Mouse (Mus musculus): ENCODE results near the gene Serpinf2. TPM values are rescaled to one million over a fixed set of nuclear protein-coding genes. Genes with fewer than 3 reads are reported as not detected.

Serpinf2 gene
- polyA plus RNA-seq, 1 experiment: 126 TPM

GRCm38 (mm10) chr11:75406104-75406503 is 33.3 kb downstream of the Serpinf2 start:
- 55% methylated on average over 4 of the region's 4 CpGs for WGBS
- Histone ChIP-seq H3K4me3 (ENCODE audit: insufficient read depth, low read depth, low read length) (no peak overlapping the region), H3K4me1 (ENCODE audit: control insufficient read depth, insufficient read depth, low read length) (peaks cover 21% of the 10 kb centered on the region), H3K27ac (ENCODE audit: insufficient read depth, low read depth, low read length) (no peak overlapping the region), H3K27me3 (replicated peaks; ENCODE audit: control insufficient read depth, insufficient read depth, low read length) (no peaks in the 10 kb centered on the region), H3K36me3 (ENCODE audit: control insufficient read depth, insufficient read depth, low read length) (no peaks in the 10 kb centered on the region)
- TF ChIP-seq CTCF (conservative IDR thresholded peaks at IDR 0.05; ENCODE audit: insufficient read depth, insufficient read length, low read depth, low read length): no peak
- no peak for TF ChIP-seq POLR2A (IDR thresholded peaks at IDR 0.05; ENCODE audit: low read depth, low read length)
- DNase-seq: no peak

- Histone ChIP-seq H3K27ac (ENCODE audit: insufficient read depth, low read depth, low read length) (no peak overlapping the region), H3K4me1 (ENCODE audit: control insufficient read depth, insufficient read depth, low read length) (peaks cover 13% of the 10 kb centered on the region), H3K36me3 (ENCODE audit: control insufficient read depth, insufficient read depth, low read length) (no peaks in the 10 kb centered on the region), H3K27me3 (replicated peaks; ENCODE audit: control insufficient read depth, insufficient read depth, low read length) (no peaks in the 10 kb centered on the region), H3K4me3 (ENCODE audit: insufficient read depth, low read depth, low read length) (no peak overlapping the region)
- DNase-seq: no peak
- WGBS: 97% methylated on average over 6 of the region's 6 CpGs
- no peak for TF ChIP-seq CTCF (conservative IDR thresholded peaks at IDR 0.05; ENCODE audit: insufficient read depth, insufficient read length, low read depth, low read length)
- TF ChIP-seq POLR2A (IDR thresholded peaks at IDR 0.05; ENCODE audit: low read depth, low read length): no peak
Measured at GRCm38 (mm10) chr11:75404801-75405200, 34.6 kb downstream of the Serpinf2 start.

- H3K27ac ChIP-seq (ENCODE audit: insufficient read depth, low read depth, low read length): peak overlapping the region; percentile 64
- H3K4me3 ChIP-seq (ENCODE audit: insufficient read depth, low read depth, low read length): no peak overlapping the region
- 64% methylated on average over 6 of the region's 6 CpGs for WGBS
- no peak for DNase-seq
- H3K36me3 ChIP-seq (ENCODE audit: control insufficient read depth, insufficient read depth, low read length): no peaks in the 10 kb centered on the region
- H3K27me3 ChIP-seq (replicated peaks; ENCODE audit: control insufficient read depth, insufficient read depth, low read length): no peaks in the 10 kb centered on the region
- peaks cover 9% of the 10 kb centered on the region for H3K4me1 ChIP-seq (ENCODE audit: control insufficient read depth, insufficient read depth, low read length)
- TF ChIP-seq POLR2A (IDR thresholded peaks at IDR 0.05; ENCODE audit: low read depth, low read length): no peak
- no peak for TF ChIP-seq CTCF (conservative IDR thresholded peaks at IDR 0.05; ENCODE audit: insufficient read depth, insufficient read length, low read depth, low read length)
Measured at GRCm38 (mm10) chr11:75403301-75404052, 35.9 kb downstream of the Serpinf2 start.

- H3K27me3 ChIP-seq (replicated peaks; ENCODE audit: control insufficient read depth, insufficient read depth, low read length): no peaks in the 10 kb centered on the region
- peaks cover 9% of the 10 kb centered on the region for H3K4me1 ChIP-seq (ENCODE audit: control insufficient read depth, insufficient read depth, low read length)
- no peaks in the 10 kb centered on the region for H3K36me3 ChIP-seq (ENCODE audit: control insufficient read depth, insufficient read depth, low read length)
- DNase-seq: peak; percentile 87
- peak overlapping the region; percentile 64 for H3K27ac ChIP-seq (ENCODE audit: insufficient read depth, low read depth, low read length)
- TF ChIP-seq CTCF (conservative IDR thresholded peaks at IDR 0.05; ENCODE audit: insufficient read depth, insufficient read length, low read depth, low read length) (peak; percentile 86), POLR2A (IDR thresholded peaks at IDR 0.05; ENCODE audit: low read depth, low read length) (no peak)
- H3K4me3 ChIP-seq (ENCODE audit: insufficient read depth, low read depth, low read length): no peak overlapping the region
- 21% methylated on average over 5 of the region's 5 CpGs for WGBS
Measured at GRCm38 (mm10) chr11:75402271-75402690, 37.1 kb downstream of the Serpinf2 start.

GRCm38 (mm10) chr11:75400099-75400498 is 39.3 kb downstream of the Serpinf2 start:
- WGBS: 76% methylated on average over 9 of the region's 9 CpGs

GRCm38 (mm10) chr11:75399411-75399841 is 40.0 kb downstream of the Serpinf2 start:
- H3K27me3 ChIP-seq (replicated peaks; ENCODE audit: control insufficient read depth, insufficient read depth, low read length): no peaks in the 10 kb centered on the region
- peaks cover 9% of the 10 kb centered on the region for H3K4me1 ChIP-seq (ENCODE audit: control insufficient read depth, insufficient read depth, low read length)
- no peak overlapping the region for H3K4me3 ChIP-seq (ENCODE audit: insufficient read depth, low read depth, low read length)
- no peaks in the 10 kb centered on the region for H3K36me3 ChIP-seq (ENCODE audit: control insufficient read depth, insufficient read depth, low read length)
- H3K27ac ChIP-seq (ENCODE audit: insufficient read depth, low read depth, low read length): no peak overlapping the region
- no peak for DNase-seq
- 80% methylated on average over 11 of the region's 11 CpGs for WGBS
- no peak for TF ChIP-seq CTCF (conservative IDR thresholded peaks at IDR 0.05; ENCODE audit: insufficient read depth, insufficient read length, low read depth, low read length)
- no peak for TF ChIP-seq POLR2A (IDR thresholded peaks at IDR 0.05; ENCODE audit: low read depth, low read length)

More at GRCm38 (mm10) chr11:75400099-75400498, 39.3 kb downstream of the Serpinf2 start:
- Histone ChIP-seq H3K4me3 (ENCODE audit: insufficient read depth, low read depth, low read length) (no peak overlapping the region), H3K27ac (ENCODE audit: insufficient read depth, low read depth, low read length) (no peak overlapping the region), H3K36me3 (ENCODE audit: control insufficient read depth, insufficient read depth, low read length) (no peaks in the 10 kb centered on the region), H3K4me1 (ENCODE audit: control insufficient read depth, insufficient read depth, low read length) (peaks cover 9% of the 10 kb centered on the region), H3K27me3 (replicated peaks; ENCODE audit: control insufficient read depth, insufficient read depth, low read length) (no peaks in the 10 kb centered on the region)
- TF ChIP-seq CTCF (conservative IDR thresholded peaks at IDR 0.05; ENCODE audit: insufficient read depth, insufficient read length, low read depth, low read length) (no peak), POLR2A (IDR thresholded peaks at IDR 0.05; ENCODE audit: low read depth, low read length) (no peak)
- DNase-seq: no peak

GRCm38 (mm10) chr11:75397452-75397851 is 41.9 kb downstream of the Serpinf2 start:
- no peak overlapping the region for H3K27ac ChIP-seq (ENCODE audit: insufficient read depth, low read depth, low read length)
- WGBS: 78% methylated on average over 7 of the region's 7 CpGs
- no peak for TF ChIP-seq CTCF (conservative IDR thresholded peaks at IDR 0.05; ENCODE audit: insufficient read depth, insufficient read length, low read depth, low read length)
- TF ChIP-seq POLR2A (IDR thresholded peaks at IDR 0.05; ENCODE audit: low read depth, low read length): no peak
- H3K4me3 ChIP-seq (ENCODE audit: insufficient read depth, low read depth, low read length): no peak overlapping the region
- peaks cover 2% of the 10 kb centered on the region; the same call in 1 of the 2 replicates for H3K4me1 ChIP-seq (ENCODE audit: control insufficient read depth, insufficient read depth, low read length)
- DNase-seq: no peak
- H3K27me3 ChIP-seq (replicated peaks; ENCODE audit: control insufficient read depth, insufficient read depth, low read length): no peaks in the 10 kb centered on the region
- H3K36me3 ChIP-seq (ENCODE audit: control insufficient read depth, insufficient read depth, low read length): no peaks in the 10 kb centered on the region

All from kidney, adult 2 months (tissue).